Mouse (Mus musculus) myocyte (in vitro differentiated cells): ENCODE results near the gene Trim11.
A peak's percentile ranks its signal among the peaks of the same experiment; 100 is the strongest.

ENCODE experiments used
- E2F4 ChIP-seq: IDR thresholded peaks from one replicate; pipeline ENCODE4 v1.6.1; 2011; ENCODE audit warnings: mild to moderate bottlenecking, control low read depth, moderate library complexity; ENCODE audit not compliant: insufficient read depth
- MAX ChIP-seq: IDR thresholded peaks from one replicate; pipeline ENCODE4 v1.6.1; 2011; ENCODE audit warnings: low read depth, mild to moderate bottlenecking, control low read depth
- MYOD1 ChIP-seq, 3 experiments: IDR thresholded peaks; one replicate each; pipeline ENCODE4 v1.6.1; 2011; ENCODE audit warnings: control low read depth in 2 of 3, low read depth in 2 of 3, mild to moderate bottlenecking in 2 of 3, moderate library complexity in 1 of 3; ENCODE audit not compliant: insufficient read length in 2 of 3, control insufficient read depth in 1 of 3
- POLR2A ChIP-seq: IDR thresholded peaks from one replicate; pipeline ENCODE4 v1.6.1; 2011; ENCODE audit warnings: low read depth, mild to moderate bottlenecking, control low read depth, moderate library complexity; ENCODE audit not compliant: insufficient read length
- POLR2AphosphoS2 ChIP-seq: IDR thresholded peaks from one replicate; pipeline ENCODE4 v1.6.1; 2011; ENCODE audit warnings: low read depth, control low read depth; ENCODE audit not compliant: insufficient read length
- TCF12 ChIP-seq: IDR thresholded peaks from one replicate; pipeline ENCODE4 v1.6.1; 2011; ENCODE audit warnings: mild to moderate bottlenecking, control low read depth; ENCODE audit not compliant: poor library complexity, insufficient read depth, severe bottlenecking
- USF1 ChIP-seq: IDR thresholded peaks from one replicate; pipeline ENCODE4 v1.6.1; 2011; ENCODE audit warnings: low read depth, mild to moderate bottlenecking, control low read depth, moderate library complexity

- TF ChIP-seq POLR2A (peak; percentile 80), USF1 (no peak), E2F4 (no peak), TCF12 (no peak), MAX (no peak), MYOD1 (IDR thresholded peaks at IDR 0.05; ENCODE audit: control insufficient read depth in 1 of 3, insufficient read length in 2 of 3, low read depth in 2 of 3) (peak in 1 of 3 experiments; percentile 3), POLR2AphosphoS2 (peak; percentile 86)
These were observed at the start of gene Trim11 for GRCm38 (mm10) chr11:58978027-58978705.
